32 mouse cellular contexts compared by ENCODE assay signal in genomic region chr14:34275225-34275624, GRCm38 (mm10). TPM values are rescaled to one million over a fixed set of nuclear protein-coding genes. Genes with fewer than 3 reads are reported as not detected.
DNase-seq lines count a peak whose midpoint lies in the region; ATAC-seq and TF ChIP-seq lines count a peak whose summit lies in the region.
"Had no signal": no experiment of that assay in that cellular context is flagged by ENCODE, and none has a peak within 500 bp of the region (broad histone marks: within the 10 kb centered on the region; RNA-seq: fewer than 3 reads in every experiment).

No protein-coding gene starts in this region.

- H3K9ac ChIP-seq in kidney, embryonic 16.5 days (replicated peaks; ENCODE audit: low read length): no peak overlapping the region
- no peak overlapping the region for H3K9ac ChIP-seq in kidney, embryonic 14.5 days (ENCODE audit: low read depth, low read length)
- H3K9ac ChIP-seq in intestine, embryonic 16.5 days (ENCODE audit: low read depth, low read length): no peak overlapping the region
- no peak overlapping the region for H3K9ac ChIP-seq in liver, embryonic 12.5 days
- H3K9ac ChIP-seq in liver, postnatal 0 days (replicated peaks): no peak overlapping the region
- H3K9ac ChIP-seq in heart, adult 2 months (ENCODE audit: low read depth, low read length): no peak overlapping the region
- H3K9ac ChIP-seq: embryonic facial prominence, embryonic 12.5 days; forebrain, embryonic 15.5 days; heart, embryonic 13.5 days; hindbrain, embryonic 14.5 days; limb, embryonic 15.5 days; midbrain, embryonic 12.5 days; neural tube, embryonic 13.5 days had no signal

- H3K4me3 ChIP-seq in kidney, embryonic 16.5 days (ENCODE audit: low read length): no peak overlapping the region
- H3K4me3 ChIP-seq in kidney, embryonic 14.5 days (ENCODE audit: low read length): no peak overlapping the region
- no peak overlapping the region for H3K4me3 ChIP-seq in intestine, embryonic 16.5 days (ENCODE audit: low read length)
- H3K4me3 ChIP-seq in liver, embryonic 12.5 days: no peak overlapping the region
- no peak overlapping the region for H3K4me3 ChIP-seq in liver, postnatal 0 days (ENCODE audit: low read depth, low read length)
- H3K4me3 ChIP-seq in heart, adult 2 months: no peak overlapping the region
- H3K4me3 ChIP-seq: embryonic facial prominence, embryonic 12.5 days; forebrain, embryonic 15.5 days; heart, embryonic 13.5 days; layer of hippocampus, adult 2 months; limb, embryonic 10.5 days; limb, embryonic 15.5 days; midbrain, embryonic 12.5 days; neural tube, embryonic 13.5 days had no signal

- no peak for DNase-seq in liver, postnatal 0 days
- DNase-seq in heart, adult 2 months: no peak
- no peak for DNase-seq in left cerebral cortex, adult 9 months (ENCODE audit: low spot score in 2 of 2)
- no peak for DNase-seq in thymus, adult 18-20 months
- DNase-seq: adrenal gland, postnatal 25 days; cerebellum, adult 11-12 months; cerebellum, adult 9-11 months; embryo, embryonic 11 days; gastrocnemius, postnatal 36 days; heart, adult 18-20 months; heart, postnatal 10 days; kidney, postnatal 25 days; lung, postnatal 36 days; right cerebral cortex, postnatal 4 days; thymus, adult 2 months; thymus, postnatal 36 days had no signal

- no peaks in the 10 kb centered on the region for H3K36me3 ChIP-seq in kidney, embryonic 16.5 days (ENCODE audit: insufficient read depth, low read length)
- no peaks in the 10 kb centered on the region for H3K36me3 ChIP-seq in kidney, embryonic 14.5 days (ENCODE audit: control insufficient read depth, insufficient read depth, low read length)
- H3K36me3 ChIP-seq in intestine, embryonic 16.5 days (ENCODE audit: control insufficient read depth, insufficient read depth, low read length): no peaks in the 10 kb centered on the region
- H3K36me3 ChIP-seq in liver, embryonic 12.5 days: no peaks in the 10 kb centered on the region
- H3K36me3 ChIP-seq in liver, postnatal 0 days (replicated peaks; ENCODE audit: insufficient read depth, low read length): no peaks in the 10 kb centered on the region
- H3K36me3 ChIP-seq in heart, adult 2 months (ENCODE audit: control insufficient read depth, insufficient read depth, low read length): no peaks in the 10 kb centered on the region
- H3K36me3 ChIP-seq: embryonic facial prominence, embryonic 12.5 days; forebrain, embryonic 15.5 days; heart, embryonic 13.5 days; limb, embryonic 10.5 days; limb, embryonic 15.5 days; midbrain, embryonic 12.5 days; neural tube, embryonic 13.5 days had no signal

- peak; percentile 74 for ATAC-seq in kidney, embryonic 16.5 days (ENCODE audit: low FRiP score, low TSS enrichment)
- no peak for ATAC-seq in kidney, embryonic 14.5 days (ENCODE audit: low FRiP score, low TSS enrichment)
- ATAC-seq in intestine, embryonic 16.5 days: peak; percentile 95
- peak; percentile 55 for ATAC-seq in liver, embryonic 12.5 days
- peak; percentile 90 for ATAC-seq in liver, postnatal 0 days
- ATAC-seq: CD4-positive, CD25-positive, alpha-beta regulatory T cell, adult 4 months; forebrain, embryonic 15.5 days had no signal

- TF ChIP-seq POLR2A in heart, adult 2 months (IDR thresholded peaks at IDR 0.05; ENCODE audit: insufficient read depth, low read depth, low read length): no peak

- no peak overlapping the region for H3K27ac ChIP-seq in kidney, embryonic 16.5 days (ENCODE audit: low read length)
- H3K27ac ChIP-seq in kidney, embryonic 14.5 days (ENCODE audit: low read depth, low read length): no peak overlapping the region
- H3K27ac ChIP-seq in intestine, embryonic 16.5 days (ENCODE audit: low read length): peak overlapping the region; percentile 57; the same call in 1 of the 2 replicates
- H3K27ac ChIP-seq in liver, embryonic 12.5 days: no peak overlapping the region
- H3K27ac ChIP-seq in liver, postnatal 0 days (ENCODE audit: low read depth): peak overlapping the region; percentile 49
- no peak overlapping the region for H3K27ac ChIP-seq in heart, adult 2 months
- H3K27ac ChIP-seq: embryonic facial prominence, embryonic 12.5 days; forebrain, embryonic 15.5 days; heart, embryonic 13.5 days; hindbrain, embryonic 14.5 days; layer of hippocampus, adult 2 months; limb, embryonic 10.5 days; limb, embryonic 15.5 days; midbrain, embryonic 12.5 days; neural tube, embryonic 13.5 days had no signal

- H3K79me2 ChIP-seq in heart, adult 2 months (replicated peaks; ENCODE audit: control insufficient read depth, insufficient read depth, low read length): no peaks in the 10 kb centered on the region

- H3K4me1 ChIP-seq in kidney, embryonic 16.5 days (ENCODE audit: insufficient read depth, low read length): 0 out of 2 replicates have a peak, but pooled peaks cover 8% of the 10 kb centered on the region
- no peaks in the 10 kb centered on the region for H3K4me1 ChIP-seq in kidney, embryonic 14.5 days (ENCODE audit: control insufficient read depth, insufficient read depth, low read length)
- H3K4me1 ChIP-seq in intestine, embryonic 16.5 days (ENCODE audit: control insufficient read depth, insufficient read depth, low read length): peaks cover 3% of the 10 kb centered on the region
- H3K4me1 ChIP-seq in liver, embryonic 12.5 days: no peaks in the 10 kb centered on the region
- H3K4me1 ChIP-seq in liver, postnatal 0 days (ENCODE audit: insufficient read depth): 0 out of 2 replicates have a peak, but pooled peaks cover 1% of the 10 kb centered on the region
- H3K4me1 ChIP-seq in heart, adult 2 months (ENCODE audit: control insufficient read depth, insufficient read depth, low read length): no peaks in the 10 kb centered on the region
- H3K4me1 ChIP-seq: embryonic facial prominence, embryonic 12.5 days; forebrain, embryonic 15.5 days; heart, embryonic 13.5 days; limb, embryonic 10.5 days; limb, embryonic 15.5 days; midbrain, embryonic 12.5 days; neural tube, embryonic 13.5 days had no signal

- 72% methylated on average over 4 of the region's 4 CpGs for WGBS in kidney, embryonic 16.5 days
- WGBS in kidney, embryonic 14.5 days: 78% methylated on average over 4 of the region's 4 CpGs
- 54% methylated on average over 4 of the region's 4 CpGs for WGBS in intestine, embryonic 16.5 days
- WGBS in liver, embryonic 12.5 days (ENCODE audit: insufficient replicate concordance): 72% methylated on average over 4 of the region's 4 CpGs
- 60% methylated on average over 4 of the region's 4 CpGs for WGBS in liver, postnatal 0 days (ENCODE audit: insufficient replicate concordance)
- 83% methylated on average over 4 of the region's 4 CpGs for WGBS in heart, adult 2 months

- H3K4me2 ChIP-seq in kidney, embryonic 16.5 days (replicated peaks; ENCODE audit: low read depth, low read length): no peak overlapping the region
- H3K4me2 ChIP-seq in kidney, embryonic 14.5 days (replicated peaks; ENCODE audit: low read depth, low read length): no peak overlapping the region
- H3K4me2 ChIP-seq in intestine, embryonic 16.5 days (ENCODE audit: low read depth, low read length): peak overlapping the region; percentile 19; the same call in 1 of the 2 replicates
- no peak overlapping the region for H3K4me2 ChIP-seq in liver, embryonic 12.5 days
- H3K4me2 ChIP-seq in liver, postnatal 0 days (ENCODE audit: low read depth, low read length): peak overlapping the region; percentile 45
- H3K4me2 ChIP-seq: embryonic facial prominence, embryonic 12.5 days; forebrain, embryonic 15.5 days; heart, embryonic 13.5 days; hindbrain, embryonic 14.5 days; limb, embryonic 15.5 days; midbrain, embryonic 12.5 days; neural tube, embryonic 13.5 days had no signal

- peak; percentile 40; the same call in 1 of the 2 replicates for TF ChIP-seq EP300 in liver, postnatal 0 days (IDR thresholded peaks at IDR 0.05; ENCODE audit: low read depth)
- no peak for TF ChIP-seq EP300 in heart, adult 2 months (IDR thresholded peaks at IDR 0.05; ENCODE audit: insufficient read depth, low read depth, low read length)

- TF ChIP-seq CTCF in liver, postnatal 0 days (IDR thresholded peaks at IDR 0.05; ENCODE audit: low read depth): no peak
- no peak for TF ChIP-seq CTCF in heart, adult 2 months (IDR thresholded peaks at IDR 0.05)

- intact Hi-C loops in heart, adult 2 months (cut with DNase I): no loop called here

- H3K27me3 ChIP-seq in kidney, embryonic 16.5 days (ENCODE audit: insufficient read depth, low read length): no peaks in the 10 kb centered on the region
- H3K27me3 ChIP-seq in kidney, embryonic 14.5 days (ENCODE audit: control insufficient read depth, insufficient read depth, low read length): no peaks in the 10 kb centered on the region
- H3K27me3 ChIP-seq in intestine, embryonic 16.5 days (replicated peaks; ENCODE audit: control insufficient read depth, insufficient read depth, low read length): no peaks in the 10 kb centered on the region
- H3K27me3 ChIP-seq in liver, embryonic 12.5 days (replicated peaks): no peaks in the 10 kb centered on the region
- no peaks in the 10 kb centered on the region for H3K27me3 ChIP-seq in liver, postnatal 0 days (ENCODE audit: insufficient read depth, low read length)
- no peaks in the 10 kb centered on the region for H3K27me3 ChIP-seq in heart, adult 2 months (ENCODE audit: control insufficient read depth, insufficient read depth, low read length)
- H3K27me3 ChIP-seq: embryonic facial prominence, embryonic 12.5 days; forebrain, embryonic 15.5 days; heart, embryonic 13.5 days; limb, embryonic 15.5 days; midbrain, embryonic 12.5 days; neural tube, embryonic 13.5 days had no signal

- no peaks in the 10 kb centered on the region for H3K9me3 ChIP-seq in kidney, embryonic 16.5 days (ENCODE audit: low read length)
- H3K9me3 ChIP-seq in kidney, embryonic 14.5 days (ENCODE audit: control insufficient read depth, low read length): no peaks in the 10 kb centered on the region
- H3K9me3 ChIP-seq in intestine, embryonic 16.5 days (ENCODE audit: control insufficient read depth, low read length): no peaks in the 10 kb centered on the region
- H3K9me3 ChIP-seq in liver, embryonic 12.5 days (replicated peaks): no peaks in the 10 kb centered on the region
- no peaks in the 10 kb centered on the region for H3K9me3 ChIP-seq in liver, postnatal 0 days (ENCODE audit: low read length)
- H3K9me3 ChIP-seq: embryonic facial prominence, embryonic 12.5 days; forebrain, embryonic 15.5 days; heart, embryonic 13.5 days; limb, embryonic 10.5 days; limb, embryonic 15.5 days; midbrain, embryonic 12.5 days; neural tube, embryonic 13.5 days had no signal

RNA-seq across cellular contexts. Expression of gene Shld2, which starts 35.1 kb away (rescaled TPM):
- 9.9 and 10.0 TPM in 2 replicates for polyA plus RNA-seq in kidney, embryonic 16.5 days (2015; fragmentation: Nextera tagmentation; extraction: Ambion mirVana)
- 9.3 and 10.1 TPM in 2 replicates for polyA plus RNA-seq in kidney, embryonic 14.5 days (2014; fragmentation: Nextera tagmentation; extraction: Ambion mirVana)
- polyA plus RNA-seq in intestine, embryonic 16.5 days (2015; fragmentation: Nextera tagmentation; extraction: Ambion mirVana): 5.8 and 7.1 TPM in 2 replicates
- polyA plus RNA-seq in liver, embryonic 12.5 days (2016; fragmentation: Nextera tagmentation; extraction: Ambion mirVana): 8.2 and 9.7 TPM in 2 replicates
- 10.7 and 13.6 TPM in 2 replicates for polyA plus RNA-seq in liver, postnatal 0 days (2015; fragmentation: Nextera tagmentation; extraction: Ambion mirVana)
- 1 to 10 TPM; 7.8 to 9.9 TPM for total RNA-seq in heart, adult 2 months (2021)
- 2.4 and 3.5 TPM in 2 replicates for polyA plus RNA-seq in heart, adult 2 months (2012; rRNA removed)

RNA-seq across cellular contexts. Expression of gene Glud1, which starts 35.3 kb away (rescaled TPM):
- 114 and 116 TPM in 2 replicates for polyA plus RNA-seq in kidney, embryonic 16.5 days (2015; fragmentation: Nextera tagmentation; extraction: Ambion mirVana)
- polyA plus RNA-seq in kidney, embryonic 14.5 days (2014; fragmentation: Nextera tagmentation; extraction: Ambion mirVana): 77.3 and 112 TPM in 2 replicates
- polyA plus RNA-seq in intestine, embryonic 16.5 days (2015; fragmentation: Nextera tagmentation; extraction: Ambion mirVana): 72.9 and 73.6 TPM in 2 replicates
- 137 and 145 TPM in 2 replicates for polyA plus RNA-seq in liver, embryonic 12.5 days (2016; fragmentation: Nextera tagmentation; extraction: Ambion mirVana)
- 159 and 163 TPM in 2 replicates for polyA plus RNA-seq in liver, postnatal 0 days (2015; fragmentation: Nextera tagmentation; extraction: Ambion mirVana)
- total RNA-seq in heart, adult 2 months (2021): 100 to 1,000 TPM; 127 to 148 TPM
- 52.1 and 73.2 TPM in 2 replicates for polyA plus RNA-seq in heart, adult 2 months (2012; rRNA removed)

RNA-seq across cellular contexts. Expression of gene Syt15, which starts 55.8 kb away (rescaled TPM):
- polyA plus RNA-seq in kidney, embryonic 16.5 days (2015; fragmentation: Nextera tagmentation; extraction: Ambion mirVana): 0.92 and 1.1 TPM in 2 replicates
- polyA plus RNA-seq in kidney, embryonic 14.5 days (2014; fragmentation: Nextera tagmentation; extraction: Ambion mirVana): 0.46 and 0.49 TPM in 2 replicates
- polyA plus RNA-seq in intestine, embryonic 16.5 days (2015; fragmentation: Nextera tagmentation; extraction: Ambion mirVana): 0.86 and 1.2 TPM in 2 replicates
- polyA plus RNA-seq in liver, embryonic 12.5 days (2016; fragmentation: Nextera tagmentation; extraction: Ambion mirVana): 0.44 TPM in 2 replicates
- 0.07 and 0.11 TPM in 2 replicates for polyA plus RNA-seq in liver, postnatal 0 days (2015; fragmentation: Nextera tagmentation; extraction: Ambion mirVana)
- under 1 TPM; 0.43 to 0.78 TPM for total RNA-seq in heart, adult 2 months (2021)
- polyA plus RNA-seq in heart, adult 2 months (2012; rRNA removed): 1.5 and 1.6 TPM in 2 replicates
- total RNA-seq: hematopoietic stem cell, adult 5-6 weeks; megakaryocyte, adult 5-6 weeks had no signal

Comparison
In these comparisons a context has a peak if more than half of its experiments do, and no peak if none do; other contexts are left out.
1. H3K27ac ChIP-seq: peak in intestine, embryonic 16.5 days (single experiment) and liver, postnatal 0 days (single experiment); none in kidney, embryonic 16.5 days (single experiment), kidney, embryonic 14.5 days (single experiment), liver, embryonic 12.5 days (single experiment) and heart, adult 2 months (single experiment).
2. H3K4me2 ChIP-seq: peak in intestine, embryonic 16.5 days (single experiment) and liver, postnatal 0 days (single experiment); none in kidney, embryonic 16.5 days (single experiment), kidney, embryonic 14.5 days (single experiment) and liver, embryonic 12.5 days (single experiment).